Mouse (Mus musculus) midbrain, embryonic 15.5 days (tissue): ENCODE results near the gene Pelo. TPM values are rescaled to one million over a fixed set of nuclear protein-coding genes. Genes with fewer than 3 reads are reported as not detected.
A peak's percentile ranks its signal among the peaks of the same experiment; 100 is the strongest.

Experiments
- ATAC-seq: fragments of 200-750 bp; cut with Nextera tagmentation; replicated peaks from 2 replicates; pipeline ENCODE4 v1.8.0; 2017; ENCODE audit warnings: moderate TSS enrichment
- H3K27ac ChIP-seq: fragments of 300-500 bp; sonication (generic); 2 replicates; pipeline ENCODE4 v1.5.1; 2015; ENCODE audit warnings: mild to moderate bottlenecking, inconsistent platforms
- H3K27me3 ChIP-seq: fragments of 300-500 bp; sonication (generic); replicated peaks from 2 replicates; pipeline ENCODE4 v1.6.1; 2015; ENCODE audit warnings: inconsistent platforms
- H3K36me3 ChIP-seq: fragments of 300-500 bp; sonication (generic); replicated peaks from 2 replicates; pipeline ENCODE4 v1.6.1; 2015; ENCODE audit warnings: inconsistent platforms
- H3K4me1 ChIP-seq: fragments of 300-500 bp; sonication (generic); 2 replicates; pipeline ENCODE4 v1.6.1; 2015; ENCODE audit warnings: inconsistent platforms
- H3K4me2 ChIP-seq: fragments of 300-500 bp; sonication (generic); 2 replicates; pipeline ENCODE4 v1.6.1; 2015; ENCODE audit warnings: inconsistent platforms, mild to moderate bottlenecking, moderate library complexity
- H3K4me3 ChIP-seq: fragments of 300-500 bp; sonication (generic); 2 replicates; pipeline ENCODE4 v1.5.1; 2015; ENCODE audit warnings: mild to moderate bottlenecking, inconsistent platforms
- H3K9ac ChIP-seq: fragments of 300-500 bp; sonication (generic); 2 replicates; pipeline ENCODE4 v1.6.1; 2015; ENCODE audit warnings: mild to moderate bottlenecking, inconsistent platforms
- H3K9me3 ChIP-seq: fragments of 300-500 bp; sonication (generic); 2 replicates; pipeline ENCODE4 v1.6.1; 2016; ENCODE audit warnings: inconsistent platforms
- WGBS: fragments of 180-500 bp; shearing (Covaris S2); methylation state at CpG from one replicate; pipeline ENCODE4 v1.1.7; 2015; ENCODE audit warnings: mixed read lengths; 5-methylcytosine and 5-hydroxymethylcytosine counted together
- polyA plus RNA-seq: library from polyadenylated mRNA; unstranded; fragments of >200 nt; fragmentation: Nextera tagmentation; extraction: Ambion mirVana; gene quantifications from 2 replicates; pipeline ENCODE4 v1.2.1, GENCODE M21; 2015

The Pelo gene
- polyA plus RNA-seq, 1 experiment from 2014 or later, result 4.1 TPM

DNA sequence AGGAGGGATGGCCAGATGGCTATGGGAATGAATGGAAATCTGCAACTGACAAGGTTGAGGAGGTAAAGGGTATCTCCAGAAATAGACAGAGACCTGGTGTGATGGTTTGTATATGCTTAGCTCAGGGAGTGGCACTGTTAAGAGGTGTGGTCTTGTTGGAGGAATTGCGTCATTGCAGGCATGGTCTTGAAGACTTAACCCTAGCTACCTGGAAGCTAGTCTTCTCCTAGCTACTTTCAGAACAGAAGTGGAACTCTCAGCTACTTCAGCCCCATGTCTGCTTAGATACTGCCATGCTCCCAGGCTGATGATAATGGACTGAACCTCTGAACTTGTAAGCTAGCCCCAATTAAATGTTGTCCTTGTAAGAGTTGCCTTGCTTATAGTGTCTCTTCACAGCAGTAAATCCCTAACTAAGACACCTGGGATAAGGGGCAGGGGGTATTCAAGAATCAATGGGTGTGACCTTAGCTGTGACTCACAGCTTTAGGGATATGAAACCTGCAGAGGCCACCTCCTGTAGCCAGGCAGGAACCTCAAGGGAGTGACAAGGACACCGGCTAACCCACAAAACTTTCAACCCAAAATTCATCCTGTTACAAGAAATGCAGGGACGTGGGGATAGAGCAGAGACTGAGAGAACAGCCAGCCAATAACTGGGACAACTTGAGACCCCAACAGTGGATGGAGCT is 27.1 kb upstream of the Pelo start:
- Histone ChIP-seq H3K36me3 (no peaks in the 10 kb centered on the region), H3K9me3 (no peaks in the 10 kb centered on the region), H3K4me1 (no peaks in the 10 kb centered on the region), H3K27ac (no peak overlapping the region), H3K4me2 (no peak overlapping the region), H3K27me3 (no peaks in the 10 kb centered on the region), H3K4me3 (no peak overlapping the region), H3K9ac (no peak overlapping the region)
- no peak for ATAC-seq
- 87% methylated on average over 3 of the region's 3 CpGs for WGBS

DNA sequence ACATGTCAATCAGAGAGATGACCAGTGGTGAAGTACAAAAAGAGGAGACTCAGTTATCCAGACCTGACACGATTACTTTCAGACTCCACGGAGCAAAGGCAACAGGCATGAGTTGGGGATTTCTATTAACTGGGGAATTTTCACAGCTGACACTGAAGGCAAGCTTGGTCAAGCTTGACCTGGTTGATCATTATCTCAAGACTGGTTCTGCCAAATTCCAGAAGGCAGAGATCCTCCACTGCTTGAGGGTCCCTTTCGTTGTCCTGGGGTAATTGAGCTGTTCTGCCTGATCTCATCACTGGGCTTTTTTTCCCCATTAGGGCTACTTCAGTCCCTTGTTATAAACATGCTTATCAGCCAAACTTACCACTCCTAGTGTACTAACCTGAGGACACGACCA is 19.6 kb upstream of the Pelo start:
- H3K27me3 ChIP-seq, result no peaks in the 10 kb centered on the region
- 79% methylated on average over 4 of the region's 4 CpGs for WGBS
- no peak overlapping the region for H3K9ac ChIP-seq
- H3K4me1 ChIP-seq, result no peaks in the 10 kb centered on the region
- no peak overlapping the region for H3K4me3 ChIP-seq
- ATAC-seq, result no peak
- no peak overlapping the region for H3K27ac ChIP-seq
- no peaks in the 10 kb centered on the region for H3K9me3 ChIP-seq
- no peaks in the 10 kb centered on the region for H3K36me3 ChIP-seq
- no peak overlapping the region for H3K4me2 ChIP-seq

DNA sequence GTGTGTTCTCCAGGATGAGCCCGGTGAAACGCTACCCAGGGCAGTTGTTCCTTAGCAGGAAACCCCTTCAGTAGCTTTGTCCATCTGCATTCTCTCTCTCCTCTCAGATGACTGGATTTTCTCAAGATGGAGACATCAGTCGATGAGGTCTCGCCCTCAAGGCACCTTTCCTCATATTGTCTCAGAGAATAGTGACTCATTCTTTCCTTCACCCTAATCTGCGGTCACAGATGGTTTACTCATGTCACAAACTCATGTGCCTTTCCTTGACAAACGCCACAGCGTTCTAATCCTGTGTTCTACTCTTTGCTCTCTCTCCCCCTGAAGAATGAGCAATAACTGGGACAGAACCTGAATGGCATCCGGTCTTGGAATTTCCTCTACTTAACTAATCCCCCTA is 17.4 kb upstream of the Pelo start:
- no peak overlapping the region for H3K4me3 ChIP-seq
- no peak for ATAC-seq
- H3K27me3 ChIP-seq, result no peaks in the 10 kb centered on the region
- WGBS, result 79% methylated on average over 8 of the region's 8 CpGs
- H3K36me3 ChIP-seq, result no peaks in the 10 kb centered on the region
- no peak overlapping the region for H3K9ac ChIP-seq
- H3K4me2 ChIP-seq, result no peak overlapping the region
- no peaks in the 10 kb centered on the region for H3K9me3 ChIP-seq
- no peak overlapping the region for H3K27ac ChIP-seq
- no peaks in the 10 kb centered on the region for H3K4me1 ChIP-seq

GRCm38 (mm10) chr13:115106183-115106582 is 16.2 kb upstream of the Pelo start:
- H3K36me3 ChIP-seq, result no peaks in the 10 kb centered on the region
- H3K27me3 ChIP-seq, result peaks cover 9% of the 10 kb centered on the region
- no peak for ATAC-seq
- no peak overlapping the region for H3K4me3 ChIP-seq
- no peak overlapping the region for H3K27ac ChIP-seq
- WGBS, result 87% methylated on average over 10 of the region's 10 CpGs
- peaks cover 10% of the 10 kb centered on the region for H3K4me1 ChIP-seq
- no peak overlapping the region for H3K4me2 ChIP-seq
- H3K9ac ChIP-seq, result no peak overlapping the region
- H3K9me3 ChIP-seq, result no peaks in the 10 kb centered on the region

- Histone ChIP-seq H3K4me1 (peaks cover 13% of the 10 kb centered on the region), H3K27ac (no peak overlapping the region), H3K4me2 (no peak overlapping the region), H3K9ac (no peak overlapping the region), H3K9me3 (no peaks in the 10 kb centered on the region), H3K36me3 (no peaks in the 10 kb centered on the region), H3K27me3 (peaks cover 25% of the 10 kb centered on the region), H3K4me3 (no peak overlapping the region)
- no peak for ATAC-seq
- 94% methylated on average over 2 of the region's 2 CpGs for WGBS
These were observed 12.8 kb upstream of the Pelo start for GRCm38 (mm10) chr13:115102754-115103153.

DNA sequence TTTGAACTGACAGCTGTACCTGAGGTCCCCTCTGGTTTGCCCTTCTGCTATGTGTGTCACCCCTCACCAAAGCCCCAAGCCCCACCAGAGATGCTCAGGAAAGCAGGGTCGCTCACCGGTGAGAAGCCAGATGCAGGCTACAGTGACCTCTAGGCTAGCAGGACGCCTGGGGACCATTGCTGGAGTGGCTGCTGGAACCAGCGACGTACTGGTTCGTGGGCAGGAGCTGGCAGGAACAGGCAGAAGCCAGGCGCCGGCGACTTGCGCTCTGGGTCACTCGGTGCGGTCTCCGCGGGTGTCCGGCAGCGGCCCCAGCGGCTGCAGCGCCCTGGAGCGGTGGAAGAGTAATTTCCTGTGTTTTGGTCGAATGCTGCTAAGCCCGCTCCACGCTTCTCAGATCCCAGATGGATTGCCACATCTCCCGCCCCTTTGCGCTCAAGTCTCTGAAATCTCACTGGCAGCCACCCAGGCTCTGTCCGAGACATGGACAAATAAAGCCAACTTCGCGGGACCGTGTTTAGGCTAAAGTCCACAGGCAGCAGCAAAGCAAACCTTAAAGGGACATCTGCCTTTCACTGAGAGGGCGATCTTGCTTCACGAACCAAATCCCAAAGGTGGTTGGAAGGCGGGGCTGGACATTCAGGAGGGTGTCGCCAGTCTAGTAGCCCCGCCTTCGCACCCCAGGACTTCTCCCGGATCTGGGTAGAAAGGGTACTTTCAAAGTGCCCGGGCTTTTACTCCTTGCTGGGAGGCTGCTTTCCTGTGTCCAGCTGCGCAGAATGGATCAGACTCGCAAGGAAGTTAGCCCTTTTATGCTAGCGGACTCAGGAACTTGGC is 11.6 kb upstream of the Pelo start, which contains the start of the genes Gm49395 and Itga1:
Gene Gm49395, minus strand, starts transcription at position 567 of the 837 bp plus-strand sequence.
Gene Itga1, minus strand, starts transcription at position 610 of the 837 bp plus-strand sequence.
- Histone ChIP-seq H3K36me3 (no peaks in the 10 kb centered on the region), H3K9me3 (no peaks in the 10 kb centered on the region), H3K4me1 (peaks cover 13% of the 10 kb centered on the region), H3K4me3 (peak within 1 kb of the TSS; percentile 47), H3K9ac (peak within 1 kb of the TSS; percentile 37), H3K4me2 (peak within 1 kb of the TSS; percentile 87), H3K27me3 (peaks cover 25% of the 10 kb centered on the region), H3K27ac (peak within 1 kb of the TSS; percentile 8; the same call in 1 of the 2 replicates)
- under 1% methylated on average over 39 of the region's 39 CpGs for WGBS
- peak; percentile 87 for ATAC-seq

- peaks cover 13% of the 10 kb centered on the region for H3K4me1 ChIP-seq
- no peak overlapping the region for H3K27ac ChIP-seq
- no peaks in the 10 kb centered on the region for H3K9me3 ChIP-seq
- 34% methylated on average over 11 of the region's 11 CpGs for WGBS
- peak overlapping the region; percentile 47 for H3K4me3 ChIP-seq
- peaks cover 25% of the 10 kb centered on the region for H3K27me3 ChIP-seq
- no peaks in the 10 kb centered on the region for H3K36me3 ChIP-seq
- H3K9ac ChIP-seq, result no peak overlapping the region
- ATAC-seq, result no peak
- peak overlapping the region; percentile 87 for H3K4me2 ChIP-seq
These were observed 10.6 kb upstream of the Pelo start for GRCm38 (mm10) chr13:115100381-115101177.

DNA sequence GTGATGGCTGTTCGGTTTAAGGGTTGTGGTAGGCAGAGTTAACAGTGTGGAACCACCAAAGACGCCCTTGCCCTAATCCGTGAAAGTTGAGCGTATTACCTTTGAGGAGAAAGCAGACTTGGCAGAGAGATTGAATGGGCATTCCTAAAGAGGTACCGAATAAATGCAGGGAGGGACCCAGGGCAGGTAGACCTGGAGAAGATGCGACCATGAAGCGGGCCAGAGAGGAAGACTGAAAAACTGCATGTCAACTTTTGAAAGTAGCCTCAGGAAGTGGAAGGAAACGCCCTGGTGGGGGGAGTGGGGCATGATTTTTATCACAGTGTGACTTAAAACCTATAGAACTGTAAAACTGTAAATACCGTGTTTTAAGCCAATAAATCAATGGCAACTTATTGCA is 9.4 kb upstream of the Pelo start:
- 80% methylated on average over 9 of the region's 9 CpGs for WGBS
- ATAC-seq, result no peak
- Histone ChIP-seq H3K36me3 (no peaks in the 10 kb centered on the region), H3K4me3 (no peak overlapping the region), H3K27ac (no peak overlapping the region), H3K4me1 (peaks cover 13% of the 10 kb centered on the region), H3K4me2 (no peak overlapping the region), H3K27me3 (peaks cover 25% of the 10 kb centered on the region), H3K9me3 (no peaks in the 10 kb centered on the region), H3K9ac (no peak overlapping the region)

DNA sequence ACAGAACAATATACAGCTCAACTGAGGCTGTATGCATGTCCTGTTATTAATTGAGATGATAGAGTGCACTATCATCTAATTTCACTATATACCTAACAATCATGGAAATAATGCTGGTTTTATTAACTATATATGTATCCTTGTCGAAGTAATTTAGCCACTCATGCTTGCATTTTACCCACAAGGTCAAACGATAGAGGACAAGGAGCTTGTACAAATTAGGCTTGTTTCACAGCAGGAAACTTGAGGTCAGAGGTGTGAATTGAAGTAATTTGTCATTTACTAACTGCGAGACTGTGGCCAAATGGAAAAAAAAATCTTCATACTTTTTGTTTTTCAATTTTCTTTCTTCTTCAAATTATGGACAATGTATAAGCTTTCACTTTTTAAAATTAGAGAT is 8.2 kb upstream of the Pelo start:
- Histone ChIP-seq H3K9ac (no peak overlapping the region), H3K27ac (no peak overlapping the region), H3K4me3 (no peak overlapping the region), H3K9me3 (no peaks in the 10 kb centered on the region), H3K36me3 (no peaks in the 10 kb centered on the region), H3K27me3 (peaks cover 25% of the 10 kb centered on the region), H3K4me1 (peaks cover 13% of the 10 kb centered on the region), H3K4me2 (no peak overlapping the region)
- 88% methylated on average over 3 of the region's 3 CpGs for WGBS
- ATAC-seq, result no peak

GRCm38 (mm10) chr13:115096965-115097364 is 7.0 kb upstream of the Pelo start:
- H3K27me3 ChIP-seq, result peaks cover 24% of the 10 kb centered on the region
- ATAC-seq, result no peak
- H3K9me3 ChIP-seq, result no peaks in the 10 kb centered on the region
- H3K27ac ChIP-seq, result no peak overlapping the region
- no peak overlapping the region for H3K4me2 ChIP-seq
- H3K4me1 ChIP-seq, result peaks cover 10% of the 10 kb centered on the region
- no peaks in the 10 kb centered on the region for H3K36me3 ChIP-seq
- H3K9ac ChIP-seq, result no peak overlapping the region
- H3K4me3 ChIP-seq, result no peak overlapping the region
- 54% methylated on average over 5 of the region's 5 CpGs for WGBS

- Histone ChIP-seq H3K4me1 (peaks cover 4% of the 10 kb centered on the region), H3K4me3 (no peak overlapping the region), H3K36me3 (no peaks in the 10 kb centered on the region), H3K27ac (no peak overlapping the region), H3K9ac (no peak overlapping the region), H3K4me2 (no peak overlapping the region), H3K27me3 (peaks cover 18% of the 10 kb centered on the region), H3K9me3 (no peaks in the 10 kb centered on the region)
- no peak for ATAC-seq
- 60% methylated on average over 2 of the region's 2 CpGs for WGBS
These were observed 6.2 kb upstream of the Pelo start for GRCm38 (mm10) chr13:115096216-115096615.

DNA sequence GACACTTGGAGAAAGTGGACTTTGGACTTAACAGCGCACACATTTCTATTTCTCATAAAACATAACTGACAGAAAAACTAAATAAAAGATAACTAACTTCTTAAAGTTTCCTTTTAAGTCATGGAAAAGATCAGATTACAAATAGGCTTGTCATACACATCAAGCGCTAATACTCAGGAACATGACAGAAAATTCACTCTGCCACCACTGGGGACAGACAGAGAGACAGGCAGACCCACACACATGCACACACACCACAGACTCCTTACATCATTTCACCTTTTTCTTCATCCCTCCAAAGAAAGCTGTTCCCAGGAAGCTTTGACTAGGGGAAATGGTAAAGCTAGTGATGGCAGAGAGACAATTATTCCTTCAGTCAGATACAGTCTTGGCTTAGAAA is 5.4 kb upstream of the Pelo start:
- Histone ChIP-seq H3K4me1 (peaks cover 4% of the 10 kb centered on the region), H3K9ac (no peak overlapping the region), H3K36me3 (no peaks in the 10 kb centered on the region), H3K27me3 (peaks cover 12% of the 10 kb centered on the region; the same call in 1 of the 2 replicates), H3K27ac (no peak overlapping the region), H3K9me3 (no peaks in the 10 kb centered on the region), H3K4me3 (no peak overlapping the region), H3K4me2 (no peak overlapping the region)
- no peak for ATAC-seq
- WGBS, result 90% methylated on average over 2 of the region's 2 CpGs
